16 mouse cellular contexts compared by ENCODE assay signal in genomic region chr13:75737991-75738390, GRCm38 (mm10). TPM values are rescaled to one million over a fixed set of nuclear protein-coding genes. Genes with fewer than 3 reads are reported as not detected.
DNase-seq lines count a peak whose midpoint lies in the region; ATAC-seq and TF ChIP-seq lines count a peak whose summit lies in the region.
"Had no signal": no experiment of that assay in that cellular context is flagged by ENCODE, and none has a peak within 500 bp of the region (broad histone marks: within the 10 kb centered on the region; RNA-seq: fewer than 3 reads in every experiment).

No protein-coding gene starts in this region.

- no peaks in the 10 kb centered on the region for H3K27me3 ChIP-seq in heart, embryonic 10.5 days (ENCODE audit: insufficient read depth, poor library complexity, severe bottlenecking)
- no peaks in the 10 kb centered on the region for H3K27me3 ChIP-seq in heart, embryonic 12.5 days (replicated peaks)
- H3K27me3 ChIP-seq in MEL (ENCODE audit: control insufficient read depth in 1 of 2, insufficient read depth in 2 of 2, low read length in 2 of 2) = no peaks in the 10 kb centered on the region
- no peaks in the 10 kb centered on the region for H3K27me3 ChIP-seq in liver, embryonic 14.5 days (ENCODE audit: control insufficient read depth, insufficient read depth, low read length)
- H3K27me3 ChIP-seq in thymus, adult 2 months (ENCODE audit: control insufficient read depth, insufficient read depth, low read length) = no peaks in the 10 kb centered on the region
- H3K27me3 ChIP-seq: hindbrain, embryonic 15.5 days; midbrain, embryonic 13.5 days; neural tube, embryonic 12.5 days had no signal

- 72% methylated on average over 7 of the region's 7 CpGs for WGBS in heart, embryonic 10.5 days
- 64% methylated on average over 7 of the region's 7 CpGs for WGBS in heart, embryonic 12.5 days
- 72% methylated on average over 7 of the region's 7 CpGs for WGBS in liver, embryonic 14.5 days (ENCODE audit: insufficient replicate concordance)
- whole genome bisulfite sequencing in thymus, adult 2 months = 92% methylated on average over 7 of the region's 7 CpGs

- H3K9ac ChIP-seq in heart, embryonic 12.5 days = no peak overlapping the region
- H3K9ac ChIP-seq in MEL (ENCODE audit: control insufficient read depth, low read depth, low read length, poor library complexity, severe bottlenecking) = peak overlapping the region; percentile 31; the same call in 1 of the 2 replicates
- H3K9ac ChIP-seq in liver, embryonic 14.5 days (replicated peaks) = peak overlapping the region; percentile 59
- H3K9ac ChIP-seq: hindbrain, embryonic 15.5 days; midbrain, embryonic 13.5 days; neural tube, embryonic 12.5 days had no signal

- H3K4me3 ChIP-seq in heart, embryonic 10.5 days = no peak overlapping the region
- no peak overlapping the region for H3K4me3 ChIP-seq in heart, embryonic 12.5 days
- H3K4me3 ChIP-seq in MEL (ENCODE audit: control insufficient read depth in 1 of 2, insufficient read depth in 1 of 2, low read depth in 2 of 2, low read length in 2 of 2) = no peak overlapping the region
- no peak overlapping the region for H3K4me3 ChIP-seq in liver, embryonic 14.5 days (ENCODE audit: insufficient read depth in 1 of 2, low read depth in 2 of 2, low read length in 2 of 2)
- no peak overlapping the region for H3K4me3 ChIP-seq in thymus, adult 2 months (ENCODE audit: control insufficient read depth, insufficient read depth, low read length)
- H3K4me3 ChIP-seq: hindbrain, embryonic 15.5 days; left cerebral cortex, adult 2 months; midbrain, embryonic 13.5 days; neural tube, embryonic 12.5 days had no signal

- DNase-seq in heart, embryonic 10.5 days (ENCODE audit: low spot score) = no peak
- no peak for DNase-seq in MEL (ENCODE audit: low read depth, low spot score)
- peak; percentile 76 for DNase-seq in fat pad, adult 2 months (ENCODE audit: extremely low read depth, low read depth, low spot score)
- no peak for DNase-seq in liver, embryonic 14.5 days (ENCODE audit: low read depth in 3 of 3, low spot score in 3 of 3)
- DNase-seq in thymus, adult 2 months = no peak
- DNase-seq in kidney, adult 18-20 months = no peak
- DNase-seq: cerebellum, adult 18-20 months; kidney, adult 2 months; retina, postnatal 1 day; thymus, postnatal 14 days had no signal

- peaks cover 21% of the 10 kb centered on the region; the same call in 1 of the 2 replicates for H3K4me1 ChIP-seq in heart, embryonic 10.5 days
- H3K4me1 ChIP-seq in heart, embryonic 12.5 days (replicated peaks) = peaks cover 20% of the 10 kb centered on the region
- H3K4me1 ChIP-seq in MEL (ENCODE audit: control insufficient read depth in 1 of 2, insufficient read depth in 2 of 2, low read length in 2 of 2) = peaks cover 42 to 53% of the 10 kb centered on the region in 2 experiments
- peaks cover 80 to 82% of the 10 kb centered on the region in 2 experiments for H3K4me1 ChIP-seq in liver, embryonic 14.5 days (replicated peaks; ENCODE audit: control insufficient read depth in 2 of 2, insufficient read depth in 2 of 2, low read length in 1 of 2)
- H3K4me1 ChIP-seq in thymus, adult 2 months (replicated peaks; ENCODE audit: control insufficient read depth, insufficient read depth, low read length) = no peaks in the 10 kb centered on the region
- H3K4me1 ChIP-seq: hindbrain, embryonic 15.5 days; midbrain, embryonic 13.5 days; neural tube, embryonic 12.5 days had no signal

- no peaks in the 10 kb centered on the region for H3K36me3 ChIP-seq in heart, embryonic 10.5 days
- no peaks in the 10 kb centered on the region for H3K36me3 ChIP-seq in heart, embryonic 12.5 days
- peaks cover 0 to 79% of the 10 kb centered on the region in 2 experiments; a peak in 2 of 4 replicates for H3K36me3 ChIP-seq in MEL (ENCODE audit: control insufficient read depth in 1 of 2, insufficient read depth in 2 of 2, low read length in 2 of 2)
- H3K36me3 ChIP-seq in liver, embryonic 14.5 days (replicated peaks; ENCODE audit: control insufficient read depth, insufficient read depth, low read depth) = peaks cover 8% of the 10 kb centered on the region
- H3K36me3 ChIP-seq in thymus, adult 2 months (ENCODE audit: control insufficient read depth, insufficient read depth, low read length) = no peaks in the 10 kb centered on the region
- H3K36me3 ChIP-seq: hindbrain, embryonic 15.5 days; midbrain, embryonic 13.5 days; neural tube, embryonic 12.5 days had no signal

- no peak for TF ChIP-seq EP300 in MEL (IDR thresholded peaks at IDR 0.05; ENCODE audit: low read depth in 1 of 2, low read length in 2 of 2)
- no peak for TF ChIP-seq EP300 in liver, embryonic 14.5 days (IDR thresholded peaks at IDR 0.05; ENCODE audit: low read depth)

- H3K9me3 ChIP-seq in heart, embryonic 10.5 days = no peaks in the 10 kb centered on the region
- no peaks in the 10 kb centered on the region for H3K9me3 ChIP-seq in heart, embryonic 12.5 days (replicated peaks)
- H3K9me3 ChIP-seq in MEL (replicated peaks; ENCODE audit: insufficient read depth, low read length) = no peaks in the 10 kb centered on the region
- H3K9me3 ChIP-seq in liver, embryonic 14.5 days (ENCODE audit: control insufficient read depth, low read length) = no peaks in the 10 kb centered on the region
- H3K9me3 ChIP-seq: hindbrain, embryonic 15.5 days; midbrain, embryonic 13.5 days; neural tube, embryonic 12.5 days had no signal

- no peak for TF ChIP-seq CTCF in MEL (IDR thresholded peaks at IDR 0.05 in 2 of 3, conservative IDR thresholded peaks at IDR 0.05 in 1 of 3; ENCODE audit: control insufficient read depth in 1 of 3, insufficient read depth in 1 of 3, low read depth in 2 of 3, low read length in 3 of 3, poor library complexity in 1 of 3, severe bottlenecking in 1 of 3)
- no peak for TF ChIP-seq CTCF in liver, embryonic 14.5 days (IDR thresholded peaks at IDR 0.05; ENCODE audit: low read depth)
- no peak for TF ChIP-seq CTCF in thymus, adult 2 months (IDR thresholded peaks at IDR 0.05; ENCODE audit: borderline replicate concordance, control insufficient read depth, extremely low read depth, insufficient read depth, low read length, poor library complexity)

- H3K27ac ChIP-seq in heart, embryonic 10.5 days = peak overlapping the region; percentile 56; the same call in 1 of the 2 replicates
- H3K27ac ChIP-seq in heart, embryonic 12.5 days (ENCODE audit: poor library complexity, severe bottlenecking) = no peak overlapping the region
- peak overlapping the region; percentile 29 for H3K27ac ChIP-seq in MEL (ENCODE audit: control insufficient read depth, low read depth, low read length)
- peak overlapping the region; percentile 86 for H3K27ac ChIP-seq in liver, embryonic 14.5 days
- no peak overlapping the region for H3K27ac ChIP-seq in thymus, adult 2 months (ENCODE audit: control insufficient read depth, insufficient read depth, low read length)
- H3K27ac ChIP-seq: hindbrain, embryonic 15.5 days; midbrain, embryonic 13.5 days; neural tube, embryonic 12.5 days had no signal

- peaks cover 21% of the 10 kb centered on the region for H3K79me2 ChIP-seq in MEL (ENCODE audit: control insufficient read depth, insufficient read depth, low read length, poor library complexity)

- no peak for TF ChIP-seq RAD21 in MEL (IDR thresholded peaks at IDR 0.05; ENCODE audit: low read depth, low read length)

- no peak overlapping the region for H3K4me2 ChIP-seq in heart, embryonic 12.5 days
- H3K4me2 ChIP-seq in liver, embryonic 14.5 days (ENCODE audit: low read depth) = peak overlapping the region; percentile 65
- H3K4me2 ChIP-seq: hindbrain, embryonic 15.5 days; midbrain, embryonic 13.5 days; neural tube, embryonic 12.5 days had no signal

- TF ChIP-seq POLR2A in MEL (IDR thresholded peaks at IDR 0.05; ENCODE audit: control insufficient read depth in 1 of 2, insufficient read depth in 1 of 2, low read depth in 1 of 2, low read length in 2 of 2, poor library complexity in 1 of 2) = no peak
- TF ChIP-seq POLR2A in thymus, adult 2 months (IDR thresholded peaks at IDR 0.05; ENCODE audit: control insufficient read depth, extremely low read depth, insufficient read depth, low read length, poor library complexity) = no peak

- ATAC-seq in heart, embryonic 12.5 days (ENCODE audit: insufficient number of reproducible peaks, low FRiP score) = no peak
- no peak for ATAC-seq in liver, embryonic 14.5 days (ENCODE audit: insufficient read depth)
- ATAC-seq: CD4-positive, CD25-positive, alpha-beta regulatory T cell, adult 4 months; midbrain, embryonic 13.5 days had no signal

TF ChIP-seq in MEL, 35 proteins besides CTCF, POLR2A, EP300 and RAD21:
- no peak for TF ChIP-seq POLR2AphosphoS2 (IDR thresholded peaks at IDR 0.05; ENCODE audit: low read length)
TF ChIP-seq in MEL: peak in this region for 0.

RNA-seq across cellular contexts. Expression of gene Ell2, which starts 31.4 kb away (rescaled TPM):
- polyA plus RNA-seq in heart, embryonic 10.5 days (2016; fragmentation: Nextera tagmentation; extraction: Ambion mirVana) = 9.6 and 12.5 TPM in 2 replicates
- 8.5 and 10.4 TPM in 2 replicates for polyA plus RNA-seq in heart, embryonic 12.5 days (2016; fragmentation: Nextera tagmentation; extraction: Ambion mirVana)
- total RNA-seq in MEL (2012; rRNA removed) = 25.0 and 27.7 TPM in 2 replicates
- 10 to 100 TPM; 52.5 to 77.1 TPM for polyA plus RNA-seq in MEL (2012; ENCODE audit: insufficient read depth in 1 of 2, insufficient read length in 2 of 2, low read depth in 1 of 2, low replicate concordance in 2 of 2, missing spikeins in 1 of 2)
- 20.2 and 30.5 TPM in 2 replicates for polyA plus RNA-seq in liver, embryonic 14.5 days (2012; rRNA removed)
- 41.2 and 44.0 TPM in 2 replicates for polyA plus RNA-seq in liver, embryonic 14.5 days (2014; fragmentation: Nextera tagmentation; extraction: Ambion mirVana)
- polyA plus RNA-seq in thymus, adult 2 months (2012; rRNA removed) = 2.0 and 2.2 TPM in 2 replicates

Comparison
In these comparisons a context has a peak if more than half of its experiments do, and no peak if none do; other contexts are left out.
1. H3K27ac ChIP-seq: peak in heart, embryonic 10.5 days (single experiment), MEL (single experiment) and liver, embryonic 14.5 days (single experiment); none in heart, embryonic 12.5 days (single experiment) and thymus, adult 2 months (single experiment).